Mouse (Mus musculus) ES-Bruce4 (cell line): ENCODE data around the gene Epha8. TPM values are rescaled to one million over a fixed set of nuclear protein-coding genes. Genes with fewer than 3 reads are reported as not detected.

Source experiments
- H3K27ac ChIP-seq: 2 replicates; pipeline ENCODE4 v1.5.1; 2012; ENCODE audit warnings: low read length, inconsistent platforms; ENCODE audit not compliant: insufficient read depth
- H3K27me3 ChIP-seq: 2 replicates; pipeline ENCODE4 v1.6.1; 2012; ENCODE audit warnings: mild to moderate bottlenecking, low read length, inconsistent platforms; ENCODE audit not compliant: control insufficient read depth, poor library complexity, insufficient read depth, severe bottlenecking
- H3K36me3 ChIP-seq: 2 replicates; pipeline ENCODE4 v1.6.1; 2012; ENCODE audit warnings: inconsistent platforms, mild to moderate bottlenecking, low read length, moderate library complexity; ENCODE audit not compliant: control insufficient read depth, poor library complexity, insufficient read depth, severe bottlenecking
- H3K4me1 ChIP-seq: one replicate; pipeline ENCODE4 v1.8.1; 2011; ENCODE audit warnings: low read length; ENCODE audit not compliant: control insufficient read depth, insufficient read depth
- H3K4me3 ChIP-seq: 2 replicates; pipeline ENCODE4 v1.5.1; 2011; ENCODE audit warnings: low read depth, mild to moderate bottlenecking, low read length
- H3K9ac ChIP-seq: 2 replicates; pipeline ENCODE4 v1.6.1; 2012; ENCODE audit warnings: low read depth, mild to moderate bottlenecking, inconsistent platforms; ENCODE audit not compliant: poor library complexity, severe bottlenecking
- H3K9me3 ChIP-seq: replicated peaks from 2 replicates; pipeline ENCODE4 v1.6.1; 2012; ENCODE audit warnings: mild to moderate bottlenecking, low read length, inconsistent platforms; ENCODE audit not compliant: control insufficient read depth, poor library complexity, insufficient read depth, severe bottlenecking
- CTCF ChIP-seq: IDR thresholded peaks from one replicate; pipeline ENCODE4 v1.8.1; 2011; ENCODE audit warnings: low read depth, low read length
- EP300 ChIP-seq: IDR thresholded peaks from 2 replicates; pipeline ENCODE4 v1.6.1; 2011; ENCODE audit warnings: low read depth, low read length; ENCODE audit not compliant: insufficient read depth
- POLR2A ChIP-seq: IDR thresholded peaks from one replicate; pipeline ENCODE4 v1.8.1; 2011; ENCODE audit warnings: low read length; ENCODE audit not compliant: insufficient read depth
- polyA plus RNA-seq: library from polyadenylated mRNA; stranded (reverse); fragments of >200 nt; gene quantifications from 2 replicates; pipeline ENCODE4 v1.2.4, GENCODE M21; 2011; ENCODE audit warnings: low read depth; ENCODE audit not compliant: missing spikeins, insufficient read depth, insufficient read length

The Epha8 gene
- polyA plus RNA-seq, 1 experiment, result 0.72 TPM

DNA sequence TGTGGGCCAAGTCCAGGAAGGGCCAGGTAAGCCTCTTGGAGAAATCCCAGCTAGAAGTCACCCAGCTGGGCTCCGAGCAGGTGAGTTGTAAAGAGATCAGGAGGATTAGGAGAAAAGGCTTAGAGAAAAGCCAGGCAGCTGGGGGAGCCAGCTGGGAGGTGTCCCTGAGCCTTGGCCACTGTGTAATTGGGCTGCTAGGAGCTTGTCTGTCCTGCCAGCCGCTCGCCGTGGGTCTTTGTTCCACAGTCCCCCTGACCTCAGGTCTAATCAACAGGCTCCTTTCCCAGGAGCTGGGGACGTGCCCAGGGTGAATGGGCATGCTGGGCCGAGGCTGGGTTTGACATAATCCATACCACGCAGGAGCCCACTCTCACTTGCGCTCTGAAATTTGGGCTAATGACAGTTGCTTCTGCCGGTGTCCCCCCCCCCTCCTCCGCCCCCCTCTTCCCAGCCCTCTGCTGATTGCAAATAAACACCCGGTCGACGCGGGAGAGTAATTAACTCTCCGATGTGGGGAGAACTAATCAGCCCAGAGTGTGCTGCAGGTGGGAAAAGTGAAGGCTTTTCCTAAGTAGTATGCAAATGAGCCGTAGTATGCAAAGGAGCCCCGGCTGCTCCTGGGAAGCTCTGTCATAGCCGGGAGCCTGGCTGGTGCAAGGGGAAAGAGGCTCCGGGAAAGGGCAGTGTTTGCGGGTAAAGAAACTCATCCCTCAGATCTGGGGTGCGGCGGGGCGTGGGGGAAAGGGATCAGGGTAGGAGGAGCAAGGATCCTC lies 51.7 kb downstream of the Epha8 start:
- Histone ChIP-seq H3K9ac (no peak overlapping the region), H3K36me3 (no peaks in the 10 kb centered on the region), H3K4me1 (peaks cover 2% of the 10 kb centered on the region), H3K27ac (no peak overlapping the region), H3K4me3 (peak overlapping the region; percentile 23), H3K9me3 (no peaks in the 10 kb centered on the region), H3K27me3 (no peaks in the 10 kb centered on the region)
- TF ChIP-seq EP300 (no peak), POLR2A (no peak), CTCF (no peak)

- TF ChIP-seq CTCF (peak; percentile 46), EP300 (no peak)
- Histone ChIP-seq H3K9ac (no peak overlapping the region), H3K4me3 (no peak overlapping the region), H3K9me3 (no peaks in the 10 kb centered on the region), H3K36me3 (no peaks in the 10 kb centered on the region), H3K4me1 (peaks cover 11% of the 10 kb centered on the region), H3K27ac (no peak overlapping the region), H3K27me3 (no peaks in the 10 kb centered on the region)
Measured at GRCm38 (mm10) chr4:136899154-136899553, 57.5 kb downstream of the Epha8 start.

GRCm38 (mm10) chr4:136898637-136899036 lies 58.0 kb downstream of the Epha8 start, which contains the start of gene C1qa:
Gene C1qa (minus strand): TSS chr4:136898803.
- Histone ChIP-seq H3K4me3 (no peak within 1 kb of the TSS), H3K27ac (peak within 1 kb of the TSS; percentile 77; the same call in 1 of the 2 replicates), H3K9me3 (no peaks in the 10 kb centered on the region), H3K4me1 (peaks cover 11% of the 10 kb centered on the region), H3K9ac (no peak within 1 kb of the TSS), H3K27me3 (no peaks in the 10 kb centered on the region), H3K36me3 (no peaks in the 10 kb centered on the region)
- no peak for TF ChIP-seq EP300
- TF ChIP-seq CTCF, result no peak
- TF ChIP-seq POLR2A, result no peak

DNA sequence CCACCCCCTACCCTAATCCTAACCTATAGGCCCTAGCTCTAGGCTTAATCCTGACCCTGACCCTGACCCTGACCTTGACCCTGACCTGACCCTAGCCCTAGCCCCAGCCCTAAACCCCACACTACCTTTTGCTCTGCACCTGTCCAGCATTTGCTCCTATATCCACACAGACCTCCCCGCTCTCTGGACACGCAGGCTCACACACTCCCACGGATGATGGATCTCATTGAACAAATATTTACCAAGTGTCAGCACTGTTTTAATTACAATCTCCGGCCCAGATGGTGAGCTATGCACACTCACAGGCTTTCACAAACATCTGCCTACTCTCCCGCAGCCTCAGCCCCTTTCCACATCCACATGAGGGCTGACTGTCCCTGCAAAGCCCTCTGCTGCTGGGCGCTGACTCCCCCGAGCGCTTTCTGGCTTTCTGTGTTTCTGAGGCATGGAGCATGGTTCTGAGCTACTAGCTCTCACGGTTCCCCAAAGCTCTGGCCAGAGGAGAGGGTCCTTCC lies 58.5 kb downstream of the Epha8 start:
- H3K9me3 ChIP-seq, result no peaks in the 10 kb centered on the region
- no peak overlapping the region for H3K27ac ChIP-seq
- no peak overlapping the region for H3K9ac ChIP-seq
- peaks cover 11% of the 10 kb centered on the region for H3K4me1 ChIP-seq
- no peaks in the 10 kb centered on the region for H3K36me3 ChIP-seq
- no peaks in the 10 kb centered on the region for H3K27me3 ChIP-seq
- TF ChIP-seq EP300 (peak; percentile 88), POLR2A (no peak)
- H3K4me3 ChIP-seq, result no peak overlapping the region

GRCm38 (mm10) chr4:136896461-136896860 lies 60.2 kb downstream of the Epha8 start:
- no peak overlapping the region for H3K9ac ChIP-seq
- H3K27me3 ChIP-seq, result no peaks in the 10 kb centered on the region

DNA sequence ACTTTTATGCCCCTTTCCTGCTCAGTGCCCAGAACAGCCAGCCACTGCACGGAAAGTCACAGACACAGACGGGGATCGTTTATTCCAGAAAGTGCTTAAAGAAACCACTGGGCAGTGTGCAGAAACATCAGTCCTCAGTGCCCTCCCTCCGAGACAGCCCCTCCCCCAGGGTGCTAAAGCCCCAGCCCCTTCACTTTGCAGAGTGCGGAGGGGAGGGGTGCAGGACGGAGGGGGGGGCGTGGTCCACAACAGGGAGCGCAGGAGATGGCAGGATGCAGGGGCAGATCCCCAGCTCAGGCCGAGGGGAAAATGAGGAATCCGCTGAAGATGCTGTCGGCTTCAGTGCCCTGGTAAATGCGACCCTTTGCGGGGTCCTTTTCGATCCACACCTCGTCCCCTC lies 60.8 kb downstream of the Epha8 start:
- no peak overlapping the region for H3K4me3 ChIP-seq
- no peak overlapping the region for H3K27ac ChIP-seq
- H3K27me3 ChIP-seq, result no peaks in the 10 kb centered on the region
- H3K36me3 ChIP-seq, result no peaks in the 10 kb centered on the region
- no peak overlapping the region for H3K9ac ChIP-seq
- TF ChIP-seq EP300 (no peak), POLR2A (no peak), CTCF (no peak)
- peaks cover 9% of the 10 kb centered on the region for H3K4me1 ChIP-seq
- H3K9me3 ChIP-seq, result no peaks in the 10 kb centered on the region

More at GRCm38 (mm10) chr4:136896461-136896860, 60.2 kb downstream of the Epha8 start:
- H3K27ac ChIP-seq, result no peak overlapping the region
- no peak overlapping the region for H3K4me3 ChIP-seq
- H3K36me3 ChIP-seq, result no peaks in the 10 kb centered on the region
- TF ChIP-seq POLR2A (no peak), CTCF (no peak), EP300 (no peak)
- no peaks in the 10 kb centered on the region for H3K9me3 ChIP-seq
- H3K4me1 ChIP-seq, result peaks cover 10% of the 10 kb centered on the region
